Mouse (Mus musculus): ENCODE data around the gene Ankrd6. TPM values are rescaled to one million over a fixed set of nuclear protein-coding genes. Genes with fewer than 3 reads are reported as not detected.

The Ankrd6 gene
- polyA plus RNA-seq, 1 experiment from 2014 or later: 20.8 TPM

DNA sequence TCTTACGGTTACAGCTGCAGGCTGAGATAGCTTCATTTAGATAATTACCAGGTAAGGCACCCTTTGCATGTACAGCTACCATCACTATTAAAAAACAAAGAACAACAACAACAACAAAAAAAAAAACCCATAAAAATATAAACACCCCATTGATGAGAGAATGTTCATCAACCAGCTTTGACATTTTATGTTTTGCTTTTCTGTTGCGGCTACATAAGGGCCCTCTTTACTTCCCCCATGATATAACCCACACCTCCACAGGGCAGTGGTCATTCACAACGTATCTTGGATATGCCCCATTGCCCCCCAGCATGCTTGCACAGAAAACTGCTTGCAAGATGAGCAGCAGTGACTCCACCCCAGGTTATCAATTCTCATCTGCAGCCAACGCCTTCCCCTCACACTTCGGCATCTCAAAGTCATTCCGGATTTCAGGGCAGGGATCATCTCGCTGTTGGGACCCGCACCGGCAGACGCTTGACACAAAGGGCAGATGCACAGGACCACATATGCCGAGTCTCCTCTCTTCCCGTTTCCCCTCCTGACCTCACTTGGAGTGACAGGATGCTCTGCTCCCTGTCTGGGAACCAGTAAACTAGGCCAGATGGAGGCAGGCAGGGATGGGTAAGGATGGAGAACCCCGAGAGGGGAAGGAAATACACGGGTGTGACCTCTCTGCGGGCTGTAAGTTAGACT lies 87.7 kb downstream of the Ankrd6 start:
- Histone ChIP-seq H3K4me1 (ENCODE audit: control insufficient read depth, insufficient read depth, low read length) (peaks cover 33% of the 10 kb centered on the region), H3K4me2 (ENCODE audit: low read depth, low read length) (peak overlapping the region; percentile 58), H3K36me3 (ENCODE audit: control insufficient read depth, insufficient read depth, low read length) (no peaks in the 10 kb centered on the region), H3K9me3 (ENCODE audit: control insufficient read depth, low read length) (no peaks in the 10 kb centered on the region), H3K9ac (replicated peaks; ENCODE audit: low read depth, low read length) (no peak overlapping the region), H3K27me3 (ENCODE audit: control insufficient read depth, insufficient read depth, low read length) (no peaks in the 10 kb centered on the region), H3K27ac (ENCODE audit: low read depth, low read length) (no peak overlapping the region; the same call in 1 of the 2 replicates), H3K4me3 (ENCODE audit: low read depth, low read length) (peak overlapping the region; percentile 35; the same call in 1 of the 2 replicates)
- ATAC-seq (ENCODE audit: low read depth): no peak
- WGBS: 32% methylated on average over 15 of the region's 15 CpGs

DNA sequence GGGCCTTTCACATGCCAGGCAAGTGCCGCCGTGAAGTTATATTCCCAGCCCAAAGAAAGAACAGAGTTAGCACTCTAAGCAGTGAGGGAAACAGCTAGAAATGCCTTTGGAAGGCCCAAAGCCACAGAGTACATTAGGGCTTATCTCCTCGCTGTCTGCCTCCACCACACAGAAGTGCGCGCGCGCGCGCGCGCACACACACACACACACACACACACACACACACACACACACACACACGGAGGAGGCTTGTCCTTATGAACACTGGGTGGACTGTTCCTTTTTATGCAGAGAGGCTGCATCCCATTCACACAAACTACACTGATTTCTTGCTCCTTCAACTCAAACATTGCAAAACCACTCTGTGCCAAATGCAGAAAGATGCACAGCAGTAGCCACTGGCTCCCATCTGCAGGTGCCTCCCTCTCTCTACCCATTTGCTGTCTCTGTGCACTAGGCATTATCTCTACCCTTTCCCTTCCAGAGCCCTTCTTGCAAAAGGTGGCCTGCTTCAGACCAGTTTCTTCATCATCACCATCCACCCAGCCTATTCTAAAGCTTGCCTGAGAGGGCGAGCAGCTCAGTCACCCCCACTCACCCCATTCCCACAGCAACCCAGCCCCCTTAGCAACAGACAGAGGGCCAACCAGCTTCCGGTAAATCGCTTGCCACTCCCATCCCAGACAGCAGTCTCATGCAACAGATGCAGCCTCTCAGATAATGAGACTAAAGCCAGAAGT lies 88.5 kb downstream of the Ankrd6 start:
- Histone ChIP-seq H3K9ac (replicated peaks; ENCODE audit: low read depth, low read length) (no peak overlapping the region), H3K36me3 (ENCODE audit: control insufficient read depth, insufficient read depth, low read length) (no peaks in the 10 kb centered on the region), H3K27ac (ENCODE audit: low read depth, low read length) (peak overlapping the region; percentile 36; the same call in 1 of the 2 replicates), H3K4me3 (ENCODE audit: low read depth, low read length) (no peak overlapping the region), H3K4me1 (ENCODE audit: control insufficient read depth, insufficient read depth, low read length) (peaks cover 33% of the 10 kb centered on the region), H3K9me3 (ENCODE audit: control insufficient read depth, low read length) (no peaks in the 10 kb centered on the region), H3K27me3 (ENCODE audit: control insufficient read depth, insufficient read depth, low read length) (no peaks in the 10 kb centered on the region), H3K4me2 (ENCODE audit: low read depth, low read length) (peak overlapping the region; percentile 58)
- 58% methylated on average over 15 of the region's 15 CpGs for WGBS
- no peak for ATAC-seq (ENCODE audit: low read depth)

- H3K4me3 ChIP-seq (ENCODE audit: low read depth, low read length): no peak overlapping the region
- H3K27me3 ChIP-seq (ENCODE audit: control insufficient read depth, insufficient read depth, low read length): no peaks in the 10 kb centered on the region
- H3K27ac ChIP-seq (ENCODE audit: low read depth, low read length): no peak overlapping the region
- ATAC-seq (ENCODE audit: low read depth): peak; percentile 56
- H3K9me3 ChIP-seq (ENCODE audit: control insufficient read depth, low read length): no peaks in the 10 kb centered on the region
- 27% methylated on average over 18 of the region's 18 CpGs for WGBS
- no peaks in the 10 kb centered on the region for H3K36me3 ChIP-seq (ENCODE audit: control insufficient read depth, insufficient read depth, low read length)
- H3K9ac ChIP-seq (replicated peaks; ENCODE audit: low read depth, low read length): no peak overlapping the region
- peak overlapping the region; percentile 29; the same call in 1 of the 2 replicates for H3K4me2 ChIP-seq (ENCODE audit: low read depth, low read length)
- peaks cover 33% of the 10 kb centered on the region for H3K4me1 ChIP-seq (ENCODE audit: control insufficient read depth, insufficient read depth, low read length)
Measured at GRCm38 (mm10) chr4:32860184-32860965, 90.3 kb downstream of the Ankrd6 start.

DNA sequence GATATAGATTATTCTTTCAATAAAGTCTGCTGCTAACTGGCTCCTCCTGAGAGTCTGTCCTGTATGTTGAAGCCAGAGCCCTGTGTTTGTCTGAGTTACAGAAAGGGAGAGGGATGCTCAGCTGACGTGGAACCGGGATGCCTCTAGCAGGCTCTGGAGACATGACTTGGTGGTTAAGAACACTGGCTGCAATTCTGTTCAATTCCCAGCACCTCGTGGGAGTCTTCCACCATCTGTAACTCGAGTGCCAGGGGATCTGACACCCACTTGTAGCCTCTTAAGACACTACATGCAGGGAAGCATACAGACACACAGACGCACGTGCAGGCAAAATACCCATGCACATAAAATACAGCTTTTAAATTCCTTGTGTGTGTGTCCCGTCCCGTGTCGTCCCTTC lies 95.1 kb downstream of the Ankrd6 start:
- Histone ChIP-seq H3K36me3 (ENCODE audit: control insufficient read depth, insufficient read depth, low read length) (no peaks in the 10 kb centered on the region), H3K4me1 (ENCODE audit: control insufficient read depth, insufficient read depth, low read length) (peaks cover 10% of the 10 kb centered on the region), H3K9me3 (ENCODE audit: control insufficient read depth, low read length) (no peaks in the 10 kb centered on the region), H3K27ac (ENCODE audit: low read depth, low read length) (no peak overlapping the region), H3K9ac (replicated peaks; ENCODE audit: low read depth, low read length) (no peak overlapping the region), H3K27me3 (ENCODE audit: control insufficient read depth, insufficient read depth, low read length) (no peaks in the 10 kb centered on the region), H3K4me2 (ENCODE audit: low read depth, low read length) (no peak overlapping the region), H3K4me3 (ENCODE audit: low read depth, low read length) (no peak overlapping the region)
- WGBS: 74% methylated on average over 9 of the region's 9 CpGs
- ATAC-seq (ENCODE audit: low read depth): no peak

DNA sequence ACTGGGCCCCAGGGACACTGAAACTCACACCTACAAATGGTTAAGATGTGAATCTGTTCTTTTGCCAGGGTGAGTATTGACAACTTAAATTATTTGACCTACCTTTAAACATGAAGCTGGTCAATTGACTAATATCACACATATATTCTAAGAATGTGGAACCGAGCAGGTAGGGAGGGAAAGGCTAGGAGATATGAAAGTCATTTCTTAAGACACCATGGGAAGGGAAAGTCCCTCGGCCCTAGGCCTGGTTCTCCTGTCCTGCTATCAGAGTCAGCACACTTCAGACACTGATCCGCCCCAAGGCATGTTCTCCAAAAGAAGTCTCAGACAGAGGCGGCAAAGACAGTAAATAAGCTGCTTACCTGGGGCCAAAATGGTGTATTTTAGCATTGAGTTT lies 95.7 kb downstream of the Ankrd6 start:
- H3K36me3 ChIP-seq (ENCODE audit: control insufficient read depth, insufficient read depth, low read length): no peaks in the 10 kb centered on the region
- ATAC-seq (ENCODE audit: low read depth): no peak
- WGBS: 91% methylated on average over 4 of the region's 4 CpGs
- peaks cover 4% of the 10 kb centered on the region; the same call in 1 of the 2 replicates for H3K4me1 ChIP-seq (ENCODE audit: control insufficient read depth, insufficient read depth, low read length)
- H3K27ac ChIP-seq (ENCODE audit: low read depth, low read length): no peak overlapping the region
- H3K9ac ChIP-seq (replicated peaks; ENCODE audit: low read depth, low read length): no peak overlapping the region
- no peaks in the 10 kb centered on the region for H3K27me3 ChIP-seq (ENCODE audit: control insufficient read depth, insufficient read depth, low read length)
- H3K9me3 ChIP-seq (ENCODE audit: control insufficient read depth, low read length): no peaks in the 10 kb centered on the region
- no peak overlapping the region for H3K4me3 ChIP-seq (ENCODE audit: low read depth, low read length)
- H3K4me2 ChIP-seq (ENCODE audit: low read depth, low read length): no peak overlapping the region

GRCm38 (mm10) chr4:32853609-32854188 lies 96.9 kb downstream of the Ankrd6 start:
- no peak for ATAC-seq (ENCODE audit: low read depth)
- 79% methylated on average over 5 of the region's 5 CpGs for WGBS
- Histone ChIP-seq H3K9ac (replicated peaks; ENCODE audit: low read depth, low read length) (no peak overlapping the region), H3K4me2 (ENCODE audit: low read depth, low read length) (no peak overlapping the region), H3K4me1 (ENCODE audit: control insufficient read depth, insufficient read depth, low read length) (no peaks in the 10 kb centered on the region), H3K27me3 (ENCODE audit: control insufficient read depth, insufficient read depth, low read length) (no peaks in the 10 kb centered on the region), H3K4me3 (ENCODE audit: low read depth, low read length) (no peak overlapping the region), H3K9me3 (ENCODE audit: control insufficient read depth, low read length) (no peaks in the 10 kb centered on the region), H3K36me3 (ENCODE audit: control insufficient read depth, insufficient read depth, low read length) (no peaks in the 10 kb centered on the region), H3K27ac (ENCODE audit: low read depth, low read length) (no peak overlapping the region)

GRCm38 (mm10) chr4:32852819-32853218 lies 97.8 kb downstream of the Ankrd6 start:
- H3K27me3 ChIP-seq (ENCODE audit: control insufficient read depth, insufficient read depth, low read length): no peaks in the 10 kb centered on the region

DNA sequence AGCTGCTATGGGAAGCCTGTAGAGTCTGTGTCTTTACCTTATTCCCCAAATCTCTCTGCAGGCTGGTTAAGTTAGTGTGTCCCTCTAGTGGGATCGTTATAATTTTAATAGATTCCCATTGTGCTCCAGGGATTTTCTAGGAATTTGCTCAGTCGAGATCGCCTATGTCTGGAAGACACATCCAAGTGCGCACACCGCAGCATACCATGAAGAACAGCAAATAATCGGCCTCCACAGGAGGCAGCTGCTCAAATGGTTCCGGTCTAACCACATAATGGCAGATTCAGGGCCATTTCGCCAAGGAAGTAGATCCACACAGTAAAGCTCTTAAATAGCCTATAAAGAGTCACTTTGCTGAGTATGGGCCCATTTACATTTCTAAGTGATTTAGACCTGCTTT lies 98.3 kb downstream of the Ankrd6 start:
- no peaks in the 10 kb centered on the region for H3K4me1 ChIP-seq (ENCODE audit: control insufficient read depth, insufficient read depth, low read length)
- H3K27me3 ChIP-seq (ENCODE audit: control insufficient read depth, insufficient read depth, low read length): no peaks in the 10 kb centered on the region
- H3K4me2 ChIP-seq (ENCODE audit: low read depth, low read length): no peak overlapping the region
- no peaks in the 10 kb centered on the region for H3K36me3 ChIP-seq (ENCODE audit: control insufficient read depth, insufficient read depth, low read length)
- H3K9ac ChIP-seq (replicated peaks; ENCODE audit: low read depth, low read length): no peak overlapping the region
- 35% methylated on average over 8 of the region's 8 CpGs for WGBS
- ATAC-seq (ENCODE audit: low read depth): no peak
- H3K9me3 ChIP-seq (ENCODE audit: control insufficient read depth, low read length): no peaks in the 10 kb centered on the region
- no peak overlapping the region for H3K27ac ChIP-seq (ENCODE audit: low read depth, low read length)
- no peak overlapping the region for H3K4me3 ChIP-seq (ENCODE audit: low read depth, low read length)

More at GRCm38 (mm10) chr4:32852819-32853218, 97.8 kb downstream of the Ankrd6 start:
- no peak overlapping the region for H3K4me2 ChIP-seq (ENCODE audit: low read depth, low read length)
- no peaks in the 10 kb centered on the region for H3K36me3 ChIP-seq (ENCODE audit: control insufficient read depth, insufficient read depth, low read length)
- peak; percentile 67; the same call in 1 of the 2 replicates for ATAC-seq (ENCODE audit: low read depth)
- WGBS: 63% methylated on average over 6 of the region's 6 CpGs
- no peaks in the 10 kb centered on the region for H3K9me3 ChIP-seq (ENCODE audit: control insufficient read depth, low read length)
- H3K9ac ChIP-seq (replicated peaks; ENCODE audit: low read depth, low read length): no peak overlapping the region; the same call in 1 of the 2 replicates
- no peak overlapping the region for H3K4me3 ChIP-seq (ENCODE audit: low read depth, low read length)
- peak overlapping the region; percentile 41; the same call in 1 of the 2 replicates for H3K27ac ChIP-seq (ENCODE audit: low read depth, low read length)
- H3K4me1 ChIP-seq (ENCODE audit: control insufficient read depth, insufficient read depth, low read length): no peaks in the 10 kb centered on the region

Data from neural tube, embryonic 14.5 days (tissue).